Mouse (Mus musculus) CD8-positive naive resting alpha-beta T cell, adult 2 months (primary cell): ENCODE measurements around the gene Fbxl17.

Experiments used
- DNase-seq, 2 experiments: peaks; one replicate each; pipeline ENCODE4 v3.0.0; 2022; ENCODE audit warnings: low read depth in 2 of 2, low spot score in 2 of 2

The Fbxl17 gene

DNA sequence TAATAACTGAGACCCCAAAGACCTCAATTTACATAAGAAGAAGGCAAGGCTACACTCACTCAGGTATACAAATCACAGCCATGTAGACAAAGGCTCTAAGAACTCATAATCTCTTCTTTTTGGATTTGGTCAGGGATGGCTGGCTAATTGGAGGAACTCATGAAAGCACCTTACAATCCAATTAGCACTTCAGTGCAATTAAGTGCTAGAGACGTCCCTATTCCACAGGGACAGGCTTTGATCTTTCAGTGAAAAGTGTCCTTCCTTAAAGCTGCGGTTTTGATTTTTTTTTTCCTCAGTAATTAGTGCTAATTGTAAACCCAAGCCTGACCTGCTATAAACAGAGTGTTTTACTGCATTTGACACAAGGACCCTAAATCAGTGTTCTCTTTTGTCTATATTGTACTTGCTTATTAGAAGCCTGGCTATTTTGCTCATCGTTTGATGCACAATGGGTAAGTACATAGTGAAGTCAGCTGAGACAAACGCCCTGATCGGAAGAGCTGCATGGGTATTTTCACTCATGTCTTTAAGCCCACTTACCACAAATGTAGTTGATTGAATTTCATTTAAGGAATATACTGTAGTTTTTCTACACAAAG, 327.8 kb downstream of the Fbxl17 start:
- no peak for DNase-seq

DNA sequence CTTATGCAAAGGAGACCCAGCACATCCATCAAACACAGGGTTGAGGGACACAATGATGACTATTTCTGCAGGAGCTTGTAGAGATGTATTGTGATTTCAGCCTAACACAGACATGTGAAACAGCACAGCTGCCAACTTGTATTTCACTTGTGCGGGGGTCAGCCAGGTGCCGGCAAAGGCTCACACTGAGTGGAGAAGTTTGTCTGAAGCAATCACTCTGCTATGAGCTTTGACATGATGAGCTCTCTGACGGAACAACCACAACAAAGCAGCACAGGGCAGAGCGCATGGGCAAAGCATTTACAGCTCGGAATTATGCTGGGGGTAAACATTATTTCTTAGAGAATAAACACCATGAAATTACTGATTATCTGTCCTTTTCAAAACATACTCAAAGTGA, 328.6 kb downstream of the Fbxl17 start:
- DNase-seq, result no peak

GRCm38 (mm10) chr17:63168019-63168788, 331.6 kb downstream of the Fbxl17 start:
- DNase-seq, result no peak

DNA sequence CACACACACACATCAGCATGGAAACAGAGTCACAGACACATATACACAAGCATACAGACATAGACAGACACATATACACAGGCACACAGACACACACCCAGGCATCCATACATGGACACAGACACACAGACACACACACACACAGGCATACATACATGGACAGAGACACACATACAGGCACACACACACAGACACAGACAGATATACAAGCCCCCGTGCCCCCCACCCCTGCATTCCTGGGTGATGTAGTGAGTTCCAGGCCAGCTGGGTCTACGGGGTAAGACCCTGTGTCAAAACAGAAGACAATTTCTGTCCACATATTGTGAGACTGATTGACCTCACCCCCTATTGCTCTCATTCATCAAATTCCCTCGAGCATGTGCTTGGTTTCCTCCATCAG, 332.6 kb downstream of the Fbxl17 start:
- DNase-seq, result no peak

DNA sequence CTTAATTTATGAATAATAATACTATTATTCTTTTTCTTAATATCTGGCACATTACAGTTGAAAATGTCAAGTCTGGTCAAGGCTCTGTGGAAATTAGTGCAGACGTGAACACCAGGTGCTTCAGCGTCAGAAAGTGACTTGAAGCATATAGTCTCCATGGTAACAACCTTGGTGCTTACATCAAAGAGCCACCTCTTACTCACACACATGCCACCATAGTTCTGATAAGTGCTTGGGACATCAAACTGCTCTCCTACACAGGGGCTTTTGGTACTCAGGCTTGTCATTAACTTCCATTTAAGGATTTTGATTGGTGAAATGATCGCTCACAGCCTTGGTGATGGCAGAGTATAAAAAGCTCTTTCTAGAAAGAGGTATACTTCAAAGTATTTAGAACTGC, 333.1 kb downstream of the Fbxl17 start:
- no peak for DNase-seq

- no peak for DNase-seq
These were observed 334.0 kb downstream of the Fbxl17 start for GRCm38 (mm10) chr17:63165847-63166246.

- no peak for DNase-seq
These were observed 335.5 kb downstream of the Fbxl17 start for GRCm38 (mm10) chr17:63164289-63164688.

DNA sequence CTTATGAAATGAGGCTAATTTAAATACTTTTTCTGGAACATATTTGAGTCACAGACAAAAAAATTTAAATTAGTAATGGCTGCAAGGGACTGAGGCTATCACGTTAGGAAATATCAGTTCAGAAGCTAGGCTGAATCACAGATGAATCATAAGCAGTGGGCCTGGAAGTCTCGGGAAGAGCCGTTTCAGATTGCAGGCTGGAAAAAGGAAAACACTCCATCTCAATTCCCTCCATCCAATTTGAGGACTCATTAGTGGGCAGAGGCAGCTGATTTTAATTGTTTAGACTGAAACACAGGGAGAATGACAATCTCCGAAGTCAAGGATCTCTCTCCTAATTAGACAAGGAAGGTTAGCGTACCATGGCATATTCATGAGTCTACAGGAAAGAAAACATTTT, 337.9 kb downstream of the Fbxl17 start:
- DNase-seq, result no peak

GRCm38 (mm10) chr17:63159196-63159595, 340.6 kb downstream of the Fbxl17 start:
- DNase-seq, result no peak

GRCm38 (mm10) chr17:63158436-63158835, 341.4 kb downstream of the Fbxl17 start:
- DNase-seq, result no peak

DNA sequence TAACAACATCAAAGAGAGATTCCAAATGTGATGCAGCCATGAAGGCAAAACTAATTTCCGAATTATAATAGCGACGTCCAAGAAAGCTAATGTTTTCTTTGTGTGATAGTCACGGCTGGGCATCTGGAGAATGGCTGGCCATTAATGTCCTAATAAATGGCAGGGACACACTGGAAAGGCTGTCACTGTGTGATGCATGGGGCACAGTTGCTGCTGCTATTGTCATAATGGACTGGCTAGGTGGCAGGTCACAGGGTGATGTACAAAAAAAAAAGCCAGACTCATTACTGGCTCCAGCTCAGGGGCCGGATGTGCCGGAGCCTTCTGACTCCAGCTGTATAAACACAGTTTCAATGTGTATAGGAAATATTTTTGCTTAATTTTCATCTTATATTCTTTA, 341.9 kb downstream of the Fbxl17 start:
- no peak for DNase-seq

- DNase-seq, result no peak
These were observed 342.8 kb downstream of the Fbxl17 start for GRCm38 (mm10) chr17:63157019-63157418.

- no peak for DNase-seq
These were observed 353.3 kb downstream of the Fbxl17 start for GRCm38 (mm10) chr17:63146514-63146913.

GRCm38 (mm10) chr17:63145751-63146491, 353.9 kb downstream of the Fbxl17 start:
- DNase-seq, result no peak

- no peak for DNase-seq
These were observed 354.5 kb downstream of the Fbxl17 start for GRCm38 (mm10) chr17:63145311-63145741.

DNA sequence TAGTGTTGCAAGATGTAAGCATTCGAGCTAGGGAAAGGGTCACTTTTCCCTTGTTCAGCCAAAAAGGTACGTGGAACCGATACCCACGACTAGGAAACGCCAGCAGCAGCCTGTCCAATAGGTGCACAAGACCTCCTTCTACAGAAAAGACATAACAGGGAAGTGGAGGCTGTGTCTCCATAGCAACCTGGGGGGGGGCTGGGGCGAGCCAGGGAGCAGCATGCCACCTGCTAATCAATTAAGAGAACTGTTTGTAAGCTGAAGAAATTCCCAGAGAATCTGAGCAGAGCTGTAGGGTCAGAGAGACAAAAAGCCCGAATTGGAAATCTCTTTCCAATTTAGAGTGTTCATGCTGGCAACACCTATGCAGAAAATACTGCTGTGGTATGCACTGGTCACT, 356.0 kb downstream of the Fbxl17 start:
- no peak for DNase-seq

DNA sequence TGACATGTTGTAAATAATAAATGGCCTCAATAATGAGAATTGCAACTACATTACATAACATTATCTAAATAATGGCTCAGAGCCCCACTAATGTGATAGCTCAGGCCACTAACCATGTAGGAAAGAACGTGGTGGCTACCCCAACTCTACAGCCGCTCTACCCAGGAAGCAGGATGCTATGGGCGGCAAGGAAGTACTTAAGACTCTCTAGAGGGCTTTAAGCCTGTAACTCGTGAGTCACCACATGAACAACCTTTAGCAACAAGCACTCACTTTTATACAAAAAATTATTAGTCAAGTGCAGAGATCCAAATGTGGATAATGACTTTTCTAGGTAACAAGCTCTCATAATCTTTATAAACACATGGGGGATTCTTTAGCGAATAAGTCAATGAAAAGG, 365.0 kb downstream of the Fbxl17 start:
- no peak for DNase-seq

DNA sequence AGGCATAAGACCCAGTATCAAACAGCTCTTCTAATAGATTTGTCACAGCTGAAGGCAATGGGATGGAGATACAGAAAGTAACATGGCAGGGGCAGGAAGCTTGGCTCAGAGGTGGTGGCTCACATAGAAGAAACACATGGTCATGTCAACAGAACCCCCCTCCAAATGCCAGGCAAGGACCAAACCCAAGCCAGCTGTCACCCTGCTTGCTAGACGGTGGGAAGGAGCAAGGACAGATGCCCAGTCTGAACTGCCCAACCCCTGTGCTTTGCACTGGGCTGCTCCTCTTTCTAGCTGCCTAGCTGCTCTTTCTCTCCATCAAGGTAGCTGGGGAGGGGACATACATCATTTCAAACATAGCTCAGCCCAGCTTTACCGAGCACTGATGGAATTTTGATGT, 377.4 kb downstream of the Fbxl17 start:
- no peak for DNase-seq

GRCm38 (mm10) chr17:63119701-63120100, 380.1 kb downstream of the Fbxl17 start:
- no peak for DNase-seq

- no peak for DNase-seq
These were observed 380.7 kb downstream of the Fbxl17 start for GRCm38 (mm10) chr17:63119077-63119476.

DNA sequence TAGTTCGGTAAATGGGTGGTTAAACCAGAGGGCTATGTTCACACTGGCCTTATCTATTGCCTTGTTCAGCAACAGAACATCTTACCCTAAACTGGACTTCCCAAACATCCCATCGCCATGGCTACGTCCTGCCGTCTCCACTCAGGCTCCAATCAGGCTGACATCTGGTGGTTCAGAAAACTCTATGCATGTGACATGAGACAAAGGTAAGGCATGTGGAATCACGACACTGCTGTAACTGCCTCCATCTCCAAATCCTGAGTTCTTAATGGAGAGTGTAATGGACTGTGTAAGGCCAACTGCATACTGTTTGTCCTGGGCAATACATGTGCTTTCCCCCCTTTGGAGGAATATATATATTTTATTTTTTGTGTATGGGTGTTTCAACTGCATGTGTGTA, 382.7 kb downstream of the Fbxl17 start:
- DNase-seq, result no peak

DNA sequence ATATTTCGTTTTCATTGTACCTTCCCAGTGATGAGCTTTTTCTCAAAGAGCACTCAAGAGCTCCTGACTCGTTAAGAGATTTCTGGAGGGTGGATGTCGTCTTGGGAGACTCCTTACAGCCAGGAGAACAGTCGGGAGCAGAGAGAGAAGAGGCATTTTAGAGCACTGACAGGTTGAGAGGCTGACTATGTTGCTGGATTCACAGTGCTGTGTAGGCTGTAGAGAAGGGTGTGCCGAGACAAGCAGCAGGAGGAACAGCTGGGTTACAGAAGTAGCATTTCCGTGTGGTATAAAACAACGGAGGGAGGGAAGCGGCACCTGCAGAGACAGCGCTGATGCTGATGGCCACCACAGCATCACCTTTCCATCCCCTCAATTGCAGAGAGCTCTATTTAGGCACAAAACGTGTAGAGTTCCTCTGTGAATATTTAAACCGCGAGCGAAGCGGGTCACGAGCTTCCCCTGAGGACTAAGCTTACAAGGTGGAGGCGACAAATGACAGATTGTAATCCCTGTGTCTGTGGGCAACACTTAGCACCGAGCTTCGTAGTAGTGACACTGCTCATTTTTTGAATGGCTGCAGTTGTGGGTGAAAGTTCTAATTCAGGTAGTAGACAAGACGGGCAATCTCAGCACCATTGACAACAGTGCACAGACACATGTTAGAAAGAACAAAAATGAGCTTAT, 385.3 kb downstream of the Fbxl17 start:
- DNase-seq, result no peak
